Mouse (Mus musculus) telencephalon, adult 2 months (tissue): ENCODE results near the gene Brf1.

ENCODE experiments used
- DNase-seq: peaks from one replicate; pipeline ENCODE4 v3.0.0-alpha.2; 2011; ENCODE audit warnings: low read depth, low spot score

Brf1 gene

DNA sequence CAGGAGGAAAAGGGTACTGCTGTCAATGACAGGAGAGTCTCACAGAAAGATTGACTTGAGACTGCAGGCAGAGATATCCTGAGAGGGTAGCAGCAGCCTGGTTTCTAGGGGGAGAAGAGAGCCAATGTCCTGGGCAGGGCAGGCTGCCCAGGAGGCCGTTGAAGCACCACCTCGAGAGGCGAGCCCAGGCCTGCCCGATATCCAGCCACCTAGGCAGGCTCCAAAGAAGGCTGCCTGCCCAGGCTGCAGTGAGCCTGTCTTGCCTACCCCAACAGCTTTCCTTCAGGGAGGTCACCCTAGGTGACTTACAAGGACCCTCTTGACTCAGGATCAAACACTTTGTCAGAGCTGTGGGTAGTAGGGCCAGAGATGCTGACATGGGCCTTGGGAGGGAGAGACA, 60.3 kb downstream of the Brf1 start:
- DNase-seq = no peak

DNA sequence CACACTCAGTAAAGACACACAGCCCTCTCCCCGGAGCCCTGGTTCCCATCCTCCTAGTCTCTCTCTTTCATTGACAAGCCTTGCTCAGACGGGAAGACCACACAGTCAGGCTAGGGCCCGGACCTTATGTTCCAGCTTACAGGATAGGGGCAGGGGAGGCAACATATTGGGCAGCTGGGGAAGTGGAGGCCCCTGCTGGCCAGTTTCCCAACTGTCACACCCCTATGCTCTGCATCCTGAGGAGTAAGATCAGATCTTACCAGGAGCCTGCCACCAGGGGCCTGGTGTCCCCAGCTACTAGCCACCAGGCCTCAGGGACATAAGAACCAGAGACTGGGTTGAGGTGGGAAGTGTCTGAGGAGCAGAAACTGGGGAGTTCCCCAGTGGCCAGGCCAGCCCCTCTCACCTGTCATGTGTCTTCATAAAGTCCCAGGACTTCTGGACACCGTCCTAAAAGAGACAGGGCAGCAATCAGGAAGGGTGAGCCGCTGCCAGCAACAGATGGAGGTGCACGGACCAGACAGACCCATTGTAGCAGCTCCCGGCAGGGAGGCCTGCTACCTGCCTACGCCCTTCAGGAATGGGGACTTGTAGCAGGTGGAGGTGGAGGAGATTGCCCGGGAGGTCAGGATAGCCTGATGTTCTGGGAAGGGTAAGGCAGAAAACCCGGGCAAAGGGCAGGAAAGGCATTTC, 61.5 kb downstream of the Brf1 start:
- no peak for DNase-seq

DNA sequence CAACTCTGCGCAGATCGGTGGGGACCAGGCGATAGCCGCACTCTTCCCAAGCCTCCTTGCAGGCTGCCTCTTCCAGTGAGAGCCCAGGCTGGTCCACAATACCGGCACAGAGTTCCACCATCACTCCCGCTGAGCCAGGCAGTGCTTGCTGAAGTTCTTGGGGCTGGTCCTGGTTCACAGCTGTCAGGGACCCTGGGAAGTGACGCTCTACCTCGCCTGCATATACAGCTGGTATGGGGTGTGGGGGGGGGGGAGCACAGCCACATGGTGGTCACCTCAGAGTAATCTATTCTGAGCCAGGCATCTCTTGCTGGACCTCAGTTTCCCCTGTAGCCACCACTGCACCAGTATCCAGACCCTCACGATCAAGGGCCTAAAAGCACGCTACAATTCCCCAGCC, 62.1 kb downstream of the Brf1 start:
- DNase-seq = no peak

DNA sequence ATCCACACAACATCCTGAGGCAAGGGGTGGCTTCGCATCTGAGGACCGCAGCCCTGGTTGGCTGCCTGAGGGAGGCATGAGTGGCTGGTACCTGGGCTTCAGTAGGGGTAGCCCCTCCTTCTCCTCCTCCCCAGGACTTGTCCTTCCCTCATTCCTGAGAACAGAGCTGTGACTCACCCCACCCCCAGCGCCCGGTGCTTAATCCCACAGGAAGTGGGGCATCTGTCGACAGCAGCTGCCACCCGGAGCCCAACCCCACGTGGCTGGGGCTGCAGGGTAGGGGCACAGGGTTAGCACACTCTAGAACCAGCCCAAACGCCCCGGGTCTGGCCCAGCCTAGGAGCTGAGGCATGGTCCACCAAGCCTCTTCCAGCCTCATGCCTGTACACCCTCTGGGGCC, 62.6 kb downstream of the Brf1 start:
- no peak for DNase-seq

DNA sequence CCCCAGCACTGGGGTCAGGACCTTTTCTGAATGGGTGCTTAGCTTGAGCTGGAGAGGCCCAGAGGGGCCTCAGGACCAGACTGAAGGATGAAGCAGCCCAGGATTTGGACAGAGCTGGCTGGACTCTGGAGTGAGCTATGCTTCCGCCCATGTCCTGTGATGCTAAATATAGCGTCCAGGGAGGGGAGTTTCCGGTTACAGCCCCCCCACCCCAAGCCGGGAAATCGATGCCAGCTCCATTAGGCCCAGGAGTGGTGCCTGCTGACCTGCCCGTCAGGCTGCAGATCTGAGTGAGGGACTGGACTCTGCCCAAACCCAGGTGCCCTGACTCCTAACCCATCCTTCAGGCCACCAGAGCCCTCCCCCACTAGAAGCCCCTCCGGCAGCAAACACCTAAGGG, 67.9 kb downstream of the Brf1 start:
- DNase-seq = no peak

DNA sequence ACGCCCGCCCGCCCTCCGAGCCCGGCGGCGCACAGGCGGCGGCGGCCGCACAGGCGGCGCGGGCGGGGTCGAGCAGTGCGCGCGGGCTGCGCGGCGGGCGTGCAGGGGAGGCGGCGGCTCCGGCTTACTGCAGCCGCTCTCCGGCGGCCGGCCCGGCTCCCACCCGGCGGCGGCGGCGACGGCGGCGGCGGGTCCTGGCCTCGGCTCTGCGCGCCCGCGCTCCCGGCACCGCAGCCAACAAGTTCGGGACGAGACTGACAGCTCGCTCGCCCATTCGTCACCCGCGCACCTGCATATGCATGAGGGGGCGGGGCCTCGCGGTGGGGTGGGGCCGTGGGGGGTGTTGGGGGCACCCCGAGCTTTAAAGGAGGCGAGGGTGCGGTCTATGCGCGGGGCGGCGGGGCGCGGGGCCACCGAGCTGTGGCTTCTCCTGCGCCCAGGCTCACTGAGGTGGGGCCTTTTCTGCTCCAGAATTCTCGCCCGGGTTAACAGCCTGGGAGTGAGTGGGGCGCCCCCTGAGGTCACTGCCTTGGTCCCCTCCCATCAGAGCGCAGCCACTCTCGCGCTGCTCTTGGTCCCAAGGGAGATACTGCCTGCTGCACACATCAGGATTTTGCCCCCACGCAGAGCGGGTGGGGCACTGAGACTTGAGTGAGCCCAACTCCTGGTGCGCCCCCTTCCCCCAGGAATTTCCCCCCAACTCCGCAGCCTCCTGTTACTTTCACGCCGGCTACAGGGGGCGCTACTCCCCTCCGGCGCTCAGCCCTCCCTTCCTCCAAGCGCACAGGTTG, 70.7 kb downstream of the Brf1 start, which contains the start of gene Jag2:
Gene Jag2 (minus strand): TSS at position 215 of the 791 bp plus-strand sequence.
- no peak for DNase-seq

DNA sequence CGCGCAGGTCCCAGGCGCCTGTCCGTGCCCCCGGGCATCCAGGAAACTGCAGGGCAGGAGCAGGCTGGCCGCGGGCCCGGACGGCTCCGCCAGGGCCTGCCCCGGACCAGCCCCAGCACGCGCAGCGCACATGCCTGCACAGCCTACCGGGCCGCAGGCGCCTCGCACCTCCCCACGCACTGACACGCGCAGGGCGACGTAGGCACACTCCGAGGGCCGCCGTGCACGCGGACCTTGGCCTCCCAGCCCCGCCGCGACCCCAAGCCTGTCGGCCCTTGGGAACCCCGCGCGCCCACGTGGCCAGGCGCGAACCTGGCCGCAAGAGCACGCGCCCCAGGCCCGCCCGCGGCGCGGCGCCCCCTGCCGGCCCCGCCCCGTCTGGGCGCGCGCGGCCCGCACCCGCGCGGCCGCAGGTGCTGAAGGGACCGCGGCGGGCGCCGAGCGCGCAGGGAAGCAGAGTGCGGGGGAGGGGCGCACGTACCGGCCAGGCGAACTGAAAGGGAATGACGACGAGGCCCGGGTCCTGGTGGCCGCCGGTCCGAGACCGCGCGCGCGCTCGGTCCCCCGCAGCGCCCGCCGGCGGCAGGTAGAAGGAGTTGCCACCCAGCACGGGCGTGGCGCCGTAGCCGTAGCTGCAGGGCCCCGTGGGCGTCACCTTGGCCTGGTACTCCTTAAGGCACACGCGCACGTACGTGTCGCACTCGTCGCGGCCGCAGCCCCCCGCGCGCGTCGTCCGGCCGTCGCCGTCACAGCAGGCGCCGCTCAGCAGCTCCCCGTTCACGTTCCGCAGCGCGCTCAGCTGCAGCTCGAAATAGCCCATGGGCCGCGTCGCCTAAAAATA, 71.9 kb downstream of the Brf1 start:
- DNase-seq = peak; percentile 41

DNA sequence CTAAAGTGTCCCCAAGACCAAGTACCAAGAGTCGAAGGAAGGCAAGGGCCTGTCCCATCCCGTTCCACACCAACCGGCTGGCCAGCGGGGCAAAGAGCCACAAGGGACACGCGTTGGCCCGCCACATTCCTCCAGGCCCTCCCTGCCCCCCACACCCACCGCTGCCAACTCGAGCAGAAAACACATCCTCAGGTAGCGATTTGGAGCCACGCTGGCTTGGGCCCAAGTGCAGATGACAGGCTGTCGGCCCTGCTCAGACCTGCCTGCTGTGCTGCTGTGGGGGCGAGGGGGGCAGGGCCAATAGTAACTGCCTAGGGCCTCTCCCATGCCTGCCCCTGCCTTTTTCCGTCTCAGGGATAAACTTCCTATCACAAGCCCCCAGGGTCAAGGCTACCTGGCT, 73.2 kb downstream of the Brf1 start:
- DNase-seq = no peak

DNA sequence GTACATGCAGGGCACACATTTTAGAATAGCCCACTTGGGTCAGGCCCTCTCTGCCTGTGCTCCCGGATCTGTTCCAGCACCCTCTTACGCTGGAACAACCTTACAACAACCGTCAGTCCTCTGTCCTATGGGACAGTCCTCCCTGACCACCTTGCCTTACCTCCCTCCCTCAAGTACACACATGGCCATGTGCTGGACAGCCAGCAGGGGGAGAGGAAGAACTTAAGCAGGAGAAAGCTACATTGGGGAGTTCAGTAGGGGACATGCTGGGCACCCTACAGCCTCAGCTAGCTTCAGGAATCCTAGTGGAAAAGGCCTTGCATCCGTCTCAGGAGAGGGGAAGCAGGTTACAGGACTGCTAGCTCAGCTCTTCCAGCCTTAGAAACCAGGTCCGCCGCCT, 74.6 kb downstream of the Brf1 start:
- DNase-seq = no peak

DNA sequence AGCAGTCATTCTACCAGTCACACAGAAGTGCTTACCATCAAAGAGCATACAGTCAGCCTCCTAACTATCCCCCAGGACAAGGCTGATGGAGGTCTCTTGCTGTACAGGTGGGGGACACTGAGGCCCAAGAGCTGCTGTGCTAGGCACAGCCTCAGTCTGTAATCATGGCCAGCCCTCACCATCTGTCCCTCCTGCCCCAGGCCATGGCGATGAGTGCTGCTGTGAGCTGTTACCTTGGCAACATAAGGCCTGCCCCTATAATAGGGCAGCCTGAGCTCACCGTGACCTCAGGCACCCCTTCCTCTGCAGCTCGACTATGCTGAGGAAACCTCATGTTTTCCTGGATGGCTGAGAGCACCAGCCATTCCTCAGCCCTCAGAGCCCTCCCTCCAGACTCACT, 78.0 kb downstream of the Brf1 start:
- no peak for DNase-seq

DNA sequence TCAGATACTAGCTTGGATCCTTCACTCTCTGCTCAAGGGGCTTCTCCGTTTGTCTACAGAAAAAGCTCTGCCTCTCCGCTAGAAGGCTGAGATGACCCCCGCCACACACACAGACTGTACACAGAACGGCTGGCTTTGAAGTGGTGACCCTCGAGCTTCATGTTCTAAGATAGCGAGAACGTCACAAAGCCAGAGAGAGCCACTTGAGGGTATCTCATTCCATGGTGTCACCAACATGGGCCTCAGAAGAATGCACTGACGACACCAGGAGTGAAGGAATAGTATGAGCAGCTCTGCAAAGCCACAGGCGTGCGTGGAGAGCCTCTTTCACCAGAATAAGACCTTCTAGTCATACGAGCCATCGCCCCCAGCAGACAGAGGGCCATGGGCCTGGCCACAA, 79.0 kb downstream of the Brf1 start:
- DNase-seq = no peak

DNA sequence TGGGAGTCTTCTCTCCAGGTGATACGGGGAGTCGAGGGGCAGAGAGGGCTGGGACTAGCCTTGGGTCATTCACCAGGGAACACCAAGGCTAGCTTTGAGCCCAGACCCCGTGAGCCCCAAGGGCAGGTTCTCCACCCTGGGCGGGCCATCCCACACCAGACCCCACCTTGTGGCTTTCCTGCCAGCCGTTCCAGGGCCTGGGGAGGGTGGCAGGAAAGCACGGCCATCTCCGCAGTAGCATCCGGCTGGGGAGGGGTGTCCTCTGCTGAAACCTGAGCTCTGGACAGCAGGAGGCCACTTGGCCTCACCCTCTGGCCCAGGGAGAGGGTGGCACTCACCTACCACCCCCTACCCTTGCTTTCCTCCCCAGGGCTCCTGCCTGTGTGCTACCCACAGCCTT, 82.6 kb downstream of the Brf1 start:
- no peak for DNase-seq

DNA sequence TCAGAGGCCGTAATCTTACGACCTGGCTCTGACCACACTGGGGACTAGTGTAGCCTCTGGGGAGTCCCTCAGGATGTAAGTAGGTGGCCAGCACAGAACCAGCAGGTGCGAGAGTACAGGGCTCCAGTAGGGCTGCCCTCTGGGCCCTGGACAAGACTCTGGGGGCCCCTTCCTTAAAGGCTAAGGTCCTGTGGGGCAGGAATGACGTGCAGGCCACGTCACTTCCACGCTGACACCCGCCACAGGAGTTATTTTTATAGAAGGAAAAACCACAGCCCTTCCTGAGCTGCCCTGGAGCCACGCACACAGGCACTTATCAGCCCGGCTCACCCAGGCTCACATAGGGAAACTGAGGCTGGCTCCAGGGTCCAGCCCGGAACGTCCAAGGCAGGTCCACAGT, 83.0 kb downstream of the Brf1 start:
- DNase-seq = no peak

DNA sequence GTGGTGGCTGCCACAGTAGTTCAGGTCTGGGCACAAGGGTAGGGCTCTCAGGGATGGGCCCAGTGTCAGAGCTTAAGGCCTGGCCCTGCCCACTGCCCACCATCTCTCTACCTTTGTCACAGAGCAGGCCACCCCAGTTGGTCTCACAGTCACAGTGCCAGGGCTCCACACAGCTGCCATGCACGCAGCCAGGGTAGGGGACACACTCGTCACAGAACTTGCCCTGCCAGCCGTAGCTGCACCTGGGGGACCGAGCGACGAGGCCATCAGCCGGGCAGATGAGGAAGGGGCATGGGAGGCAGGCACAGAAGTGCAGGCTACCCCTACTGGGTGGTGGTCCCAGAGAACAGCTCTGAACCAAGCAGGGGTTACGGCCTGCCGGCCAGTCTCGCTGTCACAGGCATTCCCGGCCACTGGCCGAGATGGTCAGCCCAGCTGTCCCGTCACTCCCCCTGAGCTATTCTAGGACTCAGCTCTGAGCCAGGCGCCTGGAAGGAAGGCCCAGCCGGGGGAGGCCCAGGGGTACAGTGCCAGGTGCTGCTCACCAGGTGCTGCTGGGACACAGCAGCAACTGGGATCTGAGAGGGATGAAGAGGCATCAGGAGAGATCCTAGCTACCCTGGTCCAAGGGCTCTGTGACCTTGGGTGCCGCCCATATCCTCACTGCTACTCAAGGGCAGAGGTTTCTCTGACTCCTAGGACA, 83.7 kb downstream of the Brf1 start:
- no peak for DNase-seq

DNA sequence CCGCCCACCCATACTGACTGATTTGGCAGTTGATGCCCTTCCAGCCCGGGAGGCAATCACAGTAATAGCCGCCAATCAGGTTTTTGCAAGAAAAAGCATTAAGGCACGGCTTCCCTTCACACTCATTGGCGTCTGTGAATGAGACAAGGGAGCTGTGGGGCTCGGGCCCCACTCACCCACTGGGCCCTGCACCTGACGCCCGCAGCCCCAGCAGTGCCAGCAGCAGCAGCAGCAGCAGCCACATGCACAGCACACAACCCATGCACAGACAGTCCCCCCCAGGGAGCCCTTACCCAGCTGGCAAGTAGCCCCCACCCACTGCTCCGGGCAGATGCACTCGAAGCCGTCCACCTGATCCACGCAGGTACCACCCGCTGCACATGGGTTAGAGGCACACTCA, 84.9 kb downstream of the Brf1 start:
- DNase-seq = no peak

DNA sequence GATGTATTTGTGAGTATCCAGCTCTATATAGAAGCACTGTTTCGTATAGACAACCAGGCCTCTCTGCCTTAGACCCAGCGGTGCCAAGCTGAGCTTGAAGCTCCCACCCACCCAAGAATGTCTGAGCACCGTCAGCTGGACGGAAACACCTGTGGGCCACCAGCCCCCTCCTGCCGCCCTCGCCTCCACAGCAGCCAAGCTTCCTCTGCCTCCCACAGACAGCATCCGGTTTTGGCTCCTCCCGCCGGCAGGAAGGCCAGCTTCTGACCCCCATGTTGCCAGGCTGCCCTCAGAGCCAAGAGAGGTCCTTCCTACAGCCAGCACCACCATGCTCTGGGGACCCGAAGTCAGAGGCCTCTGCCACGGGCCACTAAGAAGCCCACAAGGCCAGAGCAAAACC, 86.0 kb downstream of the Brf1 start:
- DNase-seq = no peak

DNA sequence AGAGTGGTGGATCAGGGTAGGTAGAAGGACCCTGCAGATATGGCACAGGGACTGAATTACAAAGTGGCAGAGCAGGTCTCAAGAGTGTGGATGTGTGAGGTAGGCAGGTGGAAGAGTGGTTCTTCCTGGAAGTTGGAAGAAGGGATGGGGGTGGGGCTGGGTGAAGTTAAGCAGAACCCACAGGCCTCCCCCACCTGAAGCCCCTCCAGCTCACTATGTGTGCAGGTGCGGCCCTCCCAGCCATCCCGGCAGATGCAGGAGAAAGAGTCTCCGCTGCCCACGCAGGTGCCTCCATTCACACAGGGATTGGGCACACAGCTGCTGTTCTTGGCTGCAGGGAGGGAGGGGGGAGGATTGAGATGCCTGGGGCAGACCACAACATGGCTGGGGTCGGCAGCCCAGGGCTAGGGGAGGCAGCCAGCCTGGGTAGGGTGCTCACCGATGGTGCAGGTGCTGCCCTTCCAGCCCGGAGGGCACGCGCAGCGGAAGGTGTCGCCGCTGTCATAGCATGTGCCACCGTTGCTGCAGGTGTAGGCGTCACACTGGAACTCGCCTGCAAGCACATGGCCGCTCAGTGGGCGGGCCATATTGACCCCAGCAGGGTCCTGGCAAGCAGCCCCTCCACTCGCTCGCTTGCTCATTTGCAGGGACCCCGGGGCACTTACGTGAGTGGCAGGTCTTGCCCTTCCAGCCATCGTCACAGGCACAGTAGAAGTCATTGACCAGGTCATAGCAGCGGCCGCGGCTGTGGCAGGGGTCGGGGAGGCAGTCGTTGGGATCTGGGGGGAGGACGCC, 87.4 kb downstream of the Brf1 start:
- no peak for DNase-seq

DNA sequence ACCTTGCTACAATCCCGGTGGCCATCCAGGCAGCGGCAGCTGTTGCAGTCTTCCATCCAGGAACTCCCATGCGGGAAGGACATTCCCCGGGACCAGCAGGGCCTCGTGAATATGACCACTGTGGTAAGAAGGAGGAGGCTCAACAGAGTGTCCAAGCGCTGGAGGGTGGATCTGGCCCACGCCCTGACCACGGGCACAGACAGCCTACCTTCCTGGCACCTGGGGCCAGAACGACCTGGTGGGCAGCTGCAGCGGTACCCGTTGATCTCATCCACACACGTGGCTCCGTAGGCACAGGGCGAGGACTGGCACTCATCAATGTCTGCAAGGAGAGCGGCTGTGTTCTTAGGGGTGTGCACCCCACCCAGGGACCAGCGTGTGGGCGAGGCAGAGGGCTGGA, 88.8 kb downstream of the Brf1 start:
- no peak for DNase-seq
